Mouse (Mus musculus): Measurements from ENCODE around the gene Armh3. TPM values are rescaled to one million over a fixed set of nuclear protein-coding genes. Genes with fewer than 3 reads are reported as not detected.

Gene Armh3
- polyA plus RNA-seq, 1 experiment from 2014 or later, result 18.5 TPM

GRCm38 (mm10) chr19:45938064-45938463 is 60.2 kb downstream of the Armh3 start:
- 25% methylated on average over 3 of the region's 3 CpGs for WGBS
- no peak for DNase-seq (ENCODE audit: extremely low spot score, low spot score)

DNA sequence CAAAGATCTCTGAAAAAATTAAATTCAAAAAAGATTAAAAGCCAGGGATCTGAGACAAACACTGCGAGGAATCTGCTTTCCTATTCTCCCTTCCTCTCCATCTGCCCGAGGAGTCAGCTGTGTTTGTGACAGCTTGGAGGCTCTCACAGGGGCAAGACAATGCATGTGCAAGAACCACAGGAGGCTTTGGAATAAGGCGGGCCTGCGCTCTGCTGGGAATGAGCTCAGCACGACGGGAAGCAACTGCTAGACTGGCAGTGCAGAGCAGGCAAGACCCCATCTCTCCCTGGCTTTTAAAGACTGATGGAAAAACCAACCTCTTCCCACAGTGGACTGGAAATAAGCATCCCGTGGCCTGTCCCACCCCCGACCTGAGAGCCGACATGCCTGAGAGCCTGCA is 60.8 kb downstream of the Armh3 start:
- 10% methylated on average over 9 of the region's 9 CpGs for WGBS
- H3K27ac ChIP-seq, result peak overlapping the region; percentile 36; the same call in 1 of the 2 replicates
- H3K4me1 ChIP-seq, result peaks cover 19% of the 10 kb centered on the region
- DNase-seq (ENCODE audit: extremely low spot score, low spot score), result peak; percentile 28
- H3K27me3 ChIP-seq (ENCODE audit: poor library complexity, severe bottlenecking), result no peaks in the 10 kb centered on the region
- no peak overlapping the region for H3K4me3 ChIP-seq
- peaks cover 19% of the 10 kb centered on the region for H3K36me3 ChIP-seq (replicated peaks)
- no peaks in the 10 kb centered on the region for H3K9me3 ChIP-seq

More at GRCm38 (mm10) chr19:45938064-45938463, 60.2 kb downstream of the Armh3 start:
- H3K9me3 ChIP-seq, result no peaks in the 10 kb centered on the region
- peak overlapping the region; percentile 36; the same call in 1 of the 2 replicates for H3K27ac ChIP-seq
- no peak overlapping the region for H3K4me3 ChIP-seq
- H3K36me3 ChIP-seq (replicated peaks), result peaks cover 15% of the 10 kb centered on the region
- no peaks in the 10 kb centered on the region for H3K27me3 ChIP-seq (ENCODE audit: poor library complexity, severe bottlenecking)
- peaks cover 19% of the 10 kb centered on the region for H3K4me1 ChIP-seq

DNA sequence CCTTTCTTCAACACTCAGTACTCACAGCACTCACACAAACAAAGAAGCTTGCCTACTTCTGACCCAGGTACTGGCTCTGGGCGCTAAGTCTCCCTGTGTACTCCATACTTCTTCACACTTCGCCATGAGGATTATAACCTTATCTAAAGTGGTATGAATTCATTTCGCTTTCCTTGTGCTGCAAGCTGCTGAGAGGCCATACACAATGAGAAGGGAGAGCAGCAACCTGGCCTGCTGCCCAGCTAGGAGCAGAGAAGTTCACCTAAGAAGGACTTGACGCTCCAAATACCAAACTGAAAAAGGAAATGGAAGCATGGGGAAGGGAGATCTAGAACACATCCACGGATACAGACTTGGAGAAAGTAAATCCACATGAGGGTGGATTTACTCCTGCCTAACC is 71.1 kb downstream of the Armh3 start:
- 92% methylated on average over 5 of the region's 5 CpGs for WGBS
- Histone ChIP-seq H3K27me3 (ENCODE audit: poor library complexity, severe bottlenecking) (no peaks in the 10 kb centered on the region), H3K36me3 (replicated peaks) (peaks cover 33% of the 10 kb centered on the region), H3K4me1 (no peaks in the 10 kb centered on the region), H3K27ac (no peak overlapping the region), H3K4me3 (no peak overlapping the region), H3K9me3 (no peaks in the 10 kb centered on the region)
- no peak for DNase-seq (ENCODE audit: extremely low spot score, low spot score)

- 90% methylated on average over 8 of the region's 8 CpGs for WGBS
- DNase-seq (ENCODE audit: extremely low spot score, low spot score), result no peak
- H3K27me3 ChIP-seq (ENCODE audit: poor library complexity, severe bottlenecking), result no peaks in the 10 kb centered on the region
- H3K27ac ChIP-seq, result no peak overlapping the region
- no peaks in the 10 kb centered on the region for H3K9me3 ChIP-seq
- no peaks in the 10 kb centered on the region for H3K4me1 ChIP-seq
- H3K4me3 ChIP-seq, result no peak overlapping the region
- peaks cover 24% of the 10 kb centered on the region for H3K36me3 ChIP-seq (replicated peaks)
Measured at GRCm38 (mm10) chr19:45926342-45926741, 71.9 kb downstream of the Armh3 start.

DNA sequence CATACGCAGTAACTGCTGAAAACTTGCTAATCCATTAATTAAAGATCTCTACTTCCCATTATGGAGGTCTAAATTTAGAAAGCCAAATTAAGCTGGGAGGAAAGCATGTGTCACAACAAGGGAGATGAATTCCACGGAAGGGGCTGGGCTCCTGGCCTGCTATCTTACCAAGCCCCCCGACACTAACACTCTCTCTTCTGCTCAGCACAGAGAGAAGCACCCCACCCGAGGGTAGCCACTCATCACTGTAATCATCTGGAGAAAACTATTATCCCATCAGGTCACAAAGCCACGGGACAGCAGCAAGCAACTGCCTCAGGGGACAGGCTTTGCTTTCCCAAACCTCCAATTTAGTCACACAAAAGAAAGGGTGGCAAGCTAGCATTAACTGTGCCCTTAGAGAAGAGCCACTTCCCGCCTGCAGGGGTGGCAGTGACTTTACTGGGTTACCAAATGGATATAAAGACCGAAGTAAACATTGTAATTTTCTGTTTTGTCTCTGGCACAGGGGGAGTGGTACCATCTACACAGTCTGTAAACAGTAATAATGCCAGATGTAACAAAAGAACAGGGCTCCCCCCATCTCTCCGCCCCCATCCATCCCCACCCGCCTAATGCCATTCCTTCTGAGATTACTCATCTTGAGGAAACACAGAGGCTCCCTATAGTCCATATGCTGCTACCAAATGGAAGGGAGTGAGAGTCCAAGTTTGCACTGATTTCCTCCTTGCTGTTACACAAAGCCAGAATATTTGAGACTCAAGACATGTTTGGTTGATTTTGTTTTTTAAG is 77.8 kb downstream of the Armh3 start:
- Histone ChIP-seq H3K27ac (no peak overlapping the region), H3K27me3 (ENCODE audit: poor library complexity, severe bottlenecking) (no peaks in the 10 kb centered on the region), H3K4me3 (no peak overlapping the region), H3K36me3 (replicated peaks) (peaks cover 3% of the 10 kb centered on the region; the same call in 1 of the 2 replicates), H3K4me1 (peaks cover 7% of the 10 kb centered on the region), H3K9me3 (no peaks in the 10 kb centered on the region)
- DNase-seq (ENCODE audit: extremely low spot score, low spot score), result no peak
- WGBS, result 52% methylated on average over 9 of the region's 9 CpGs

DNA sequence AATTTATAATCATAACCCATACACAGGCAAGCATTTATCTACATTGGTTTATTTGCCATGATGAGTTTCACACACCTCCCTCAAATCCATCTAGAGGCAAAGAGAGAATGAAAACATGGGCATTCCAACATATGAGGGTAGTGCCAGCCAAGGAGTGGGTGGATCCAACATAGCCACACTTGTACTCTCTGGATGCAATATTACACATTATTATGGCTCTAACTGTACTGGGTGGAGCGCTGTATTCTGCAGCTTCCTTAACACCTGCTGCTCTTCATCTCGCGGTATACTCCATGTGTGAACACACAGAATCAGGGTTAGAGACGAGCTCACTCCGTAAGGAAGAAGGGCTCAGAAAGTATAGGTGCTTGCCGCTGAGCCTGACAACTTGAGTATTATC is 79.9 kb downstream of the Armh3 start:
- Histone ChIP-seq H3K27ac (no peak overlapping the region), H3K36me3 (replicated peaks) (peaks cover 4% of the 10 kb centered on the region; the same call in 1 of the 2 replicates), H3K9me3 (no peaks in the 10 kb centered on the region), H3K4me3 (no peak overlapping the region), H3K4me1 (peaks cover 7% of the 10 kb centered on the region), H3K27me3 (ENCODE audit: poor library complexity, severe bottlenecking) (no peaks in the 10 kb centered on the region)
- 96% methylated on average over 6 of the region's 6 CpGs for WGBS
- no peak for DNase-seq (ENCODE audit: extremely low spot score, low spot score)

DNA sequence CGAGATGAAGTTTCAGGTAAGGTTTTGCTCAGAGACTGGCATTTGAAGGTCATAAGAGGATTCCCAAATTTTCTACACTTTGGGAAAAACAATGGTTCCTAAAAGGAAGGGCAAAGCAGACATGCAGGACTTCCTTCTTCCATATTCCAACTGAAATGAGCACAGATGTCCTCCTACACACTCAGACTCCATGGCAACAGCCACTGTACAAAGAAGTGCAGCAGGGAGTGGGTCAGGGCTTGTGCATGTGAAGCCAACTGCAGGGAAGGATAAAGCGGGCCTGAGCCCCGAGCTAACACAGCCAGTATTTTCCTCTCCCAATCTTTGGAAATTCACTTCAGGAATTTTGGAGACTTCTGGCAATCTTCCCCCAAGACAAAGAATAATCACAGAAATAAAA is 80.4 kb downstream of the Armh3 start:
- Histone ChIP-seq H3K27me3 (ENCODE audit: poor library complexity, severe bottlenecking) (no peaks in the 10 kb centered on the region), H3K36me3 (replicated peaks) (peaks cover 3% of the 10 kb centered on the region; the same call in 1 of the 2 replicates), H3K4me1 (peaks cover 9% of the 10 kb centered on the region), H3K27ac (no peak overlapping the region), H3K4me3 (no peak overlapping the region), H3K9me3 (no peaks in the 10 kb centered on the region)
- no peak for DNase-seq (ENCODE audit: extremely low spot score, low spot score)
- WGBS, result 88% methylated on average over 3 of the region's 3 CpGs

- Histone ChIP-seq H3K4me1 (peaks cover 10% of the 10 kb centered on the region), H3K27me3 (ENCODE audit: poor library complexity, severe bottlenecking) (no peaks in the 10 kb centered on the region), H3K9me3 (no peaks in the 10 kb centered on the region), H3K27ac (no peak overlapping the region), H3K4me3 (no peak overlapping the region), H3K36me3 (replicated peaks) (peaks cover 3% of the 10 kb centered on the region; the same call in 1 of the 2 replicates)
- no peak for DNase-seq (ENCODE audit: extremely low spot score, low spot score)
- 69% methylated on average over 4 of the region's 4 CpGs for WGBS
Measured at GRCm38 (mm10) chr19:45916461-45916860, 81.8 kb downstream of the Armh3 start.

DNA sequence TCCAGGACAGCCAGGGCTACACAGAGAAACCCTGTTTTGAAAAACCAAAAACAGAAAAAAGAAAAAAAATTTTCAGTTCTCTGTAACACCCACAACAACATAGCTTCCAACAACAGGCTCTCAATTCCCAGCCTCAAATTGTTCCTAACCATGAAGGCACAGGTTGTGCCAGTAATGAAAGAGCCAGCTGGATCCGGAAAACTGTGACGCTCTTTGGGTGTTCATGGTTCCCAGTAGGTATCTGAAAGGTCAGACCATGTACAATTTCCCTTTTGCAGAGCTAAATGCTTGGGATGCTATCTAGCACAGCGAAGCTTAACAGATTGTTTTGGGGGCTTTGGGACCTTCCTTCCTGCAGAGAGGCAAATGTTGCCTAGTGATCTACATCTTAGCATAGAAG is 82.3 kb downstream of the Armh3 start:
- 92% methylated on average over 3 of the region's 3 CpGs for WGBS
- Histone ChIP-seq H3K27me3 (ENCODE audit: poor library complexity, severe bottlenecking) (no peaks in the 10 kb centered on the region), H3K27ac (no peak overlapping the region), H3K36me3 (replicated peaks) (peaks cover 3% of the 10 kb centered on the region; the same call in 1 of the 2 replicates), H3K4me1 (peaks cover 10% of the 10 kb centered on the region), H3K9me3 (no peaks in the 10 kb centered on the region), H3K4me3 (no peak overlapping the region)
- DNase-seq (ENCODE audit: extremely low spot score, low spot score), result no peak

GRCm38 (mm10) chr19:45913036-45913435 is 85.3 kb downstream of the Armh3 start:
- peaks cover 3% of the 10 kb centered on the region; the same call in 1 of the 2 replicates for H3K4me1 ChIP-seq
- no peak overlapping the region for H3K4me3 ChIP-seq
- peaks cover 3% of the 10 kb centered on the region; the same call in 1 of the 2 replicates for H3K36me3 ChIP-seq (replicated peaks)
- no peak for DNase-seq (ENCODE audit: extremely low spot score, low spot score)
- no peaks in the 10 kb centered on the region for H3K27me3 ChIP-seq (ENCODE audit: poor library complexity, severe bottlenecking)
- H3K27ac ChIP-seq, result no peak overlapping the region
- H3K9me3 ChIP-seq, result no peaks in the 10 kb centered on the region
- 52% methylated on average over 5 of the region's 5 CpGs for WGBS

DNA sequence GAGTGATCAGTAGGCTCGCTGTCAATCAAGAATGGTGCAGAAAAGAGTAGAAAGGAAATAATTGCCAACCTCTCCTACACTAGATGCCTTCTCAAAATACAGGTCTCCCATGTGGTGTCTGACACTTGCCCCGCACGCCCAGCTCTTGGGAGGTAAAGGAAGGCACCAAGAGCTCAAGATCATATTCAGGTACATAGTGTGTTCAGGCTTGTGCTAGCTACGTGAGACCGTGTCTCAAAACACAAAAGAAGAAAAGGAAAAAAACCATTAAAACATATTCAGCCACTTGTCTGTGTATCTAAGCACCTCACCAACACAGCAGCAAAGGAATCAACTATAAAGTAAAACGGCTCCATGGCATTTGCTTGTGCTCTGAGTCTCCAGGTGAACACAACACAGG is 85.9 kb downstream of the Armh3 start:
- H3K4me3 ChIP-seq, result no peak overlapping the region
- no peaks in the 10 kb centered on the region for H3K9me3 ChIP-seq
- H3K27ac ChIP-seq, result no peak overlapping the region
- peaks cover 3% of the 10 kb centered on the region; the same call in 1 of the 2 replicates for H3K4me1 ChIP-seq
- no peak for DNase-seq (ENCODE audit: extremely low spot score, low spot score)
- H3K27me3 ChIP-seq (ENCODE audit: poor library complexity, severe bottlenecking), result no peaks in the 10 kb centered on the region
- WGBS, result 91% methylated on average over 6 of the region's 6 CpGs
- peaks cover 7% of the 10 kb centered on the region for H3K36me3 ChIP-seq (replicated peaks)

DNA sequence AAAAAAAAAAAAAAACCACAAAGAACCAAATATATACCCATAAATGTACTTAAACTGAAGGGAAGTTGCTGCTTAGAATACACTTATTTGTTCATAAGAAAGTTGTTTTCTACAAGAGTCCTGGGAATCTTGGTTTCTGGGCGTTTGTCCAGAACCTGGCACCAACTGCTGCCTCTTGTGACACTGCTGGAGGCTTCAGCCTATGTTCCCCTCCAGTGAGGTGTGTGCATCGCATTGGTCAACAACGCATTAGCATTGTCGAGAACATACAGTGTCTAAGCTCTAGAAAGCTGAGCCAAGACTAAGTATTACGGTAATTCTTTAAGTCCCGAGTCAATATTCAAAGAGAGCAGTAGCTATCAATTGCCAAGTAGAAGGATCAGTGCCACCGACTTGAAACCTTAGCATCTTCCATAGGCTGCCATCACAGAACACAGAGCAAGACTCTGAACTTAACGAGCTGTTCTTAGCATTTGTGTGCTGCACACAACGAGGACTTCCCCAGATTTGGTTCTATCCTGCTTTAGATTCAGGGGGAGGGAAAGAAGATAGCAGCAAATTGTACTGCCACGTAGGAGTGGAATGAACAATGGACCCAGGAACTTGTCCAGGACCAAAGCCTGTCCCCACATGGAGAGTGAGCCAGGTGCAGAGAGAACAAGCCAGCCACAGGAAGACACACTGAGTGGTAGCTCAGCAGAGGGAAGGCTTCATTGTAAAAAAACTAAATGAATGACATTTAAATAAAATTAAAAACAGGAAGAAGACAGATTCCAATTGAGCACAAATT is 86.9 kb downstream of the Armh3 start:
- peaks cover 3% of the 10 kb centered on the region; the same call in 1 of the 2 replicates for H3K4me1 ChIP-seq
- no peak overlapping the region for H3K27ac ChIP-seq
- no peaks in the 10 kb centered on the region for H3K9me3 ChIP-seq
- H3K36me3 ChIP-seq (replicated peaks), result peaks cover 8% of the 10 kb centered on the region
- H3K4me3 ChIP-seq, result no peak overlapping the region
- WGBS, result 86% methylated on average over 10 of the region's 10 CpGs
- no peaks in the 10 kb centered on the region for H3K27me3 ChIP-seq (ENCODE audit: poor library complexity, severe bottlenecking)
- DNase-seq (ENCODE audit: extremely low spot score, low spot score), result no peak

GRCm38 (mm10) chr19:45908246-45908645 is 90.0 kb downstream of the Armh3 start:
- peaks cover 3% of the 10 kb centered on the region; the same call in 1 of the 2 replicates for H3K4me1 ChIP-seq
- H3K36me3 ChIP-seq (replicated peaks), result peaks cover 5% of the 10 kb centered on the region; the same call in 1 of the 2 replicates
- DNase-seq (ENCODE audit: extremely low spot score, low spot score), result no peak
- H3K4me3 ChIP-seq, result no peak overlapping the region
- no peaks in the 10 kb centered on the region for H3K27me3 ChIP-seq (ENCODE audit: poor library complexity, severe bottlenecking)
- H3K27ac ChIP-seq, result no peak overlapping the region
- H3K9me3 ChIP-seq, result no peaks in the 10 kb centered on the region
- WGBS, result 92% methylated on average over 3 of the region's 3 CpGs
